Mouse (Mus musculus): ENCODE results near the gene Gm12789. TPM values are rescaled to one million over a fixed set of nuclear protein-coding genes. Genes with fewer than 3 reads are reported as not detected.

Gene Gm12789
- total and polyA plus RNA-seq, 3 experiments: not detected

GRCm38 (mm10) chr4:102026619-102027018, 40.2 kb downstream of the Gm12789 start:
- H3K9me3 ChIP-seq (replicated peaks; ENCODE audit: low read length): no peaks in the 10 kb centered on the region
- H3K4me2 ChIP-seq (ENCODE audit: insufficient read depth, low read depth, poor library complexity, severe bottlenecking): no peak overlapping the region
- in situ Hi-C loops (cut with MboI; ENCODE audit: low pct_ligation_motif_present, low pct_unique_long_range_greater_than_20kb, low sequenced_read_pairs) (no loop called here), dilution Hi-C loops (cut with MboI; ENCODE audit: extremely low pct_ligation_motif_present, extremely low pct_unique_long_range_greater_than_20kb, low sequenced_read_pairs) (no loop called here)
- no peak overlapping the region for H3K9ac ChIP-seq (ENCODE audit: insufficient read depth, low read depth)
- no peak for TF ChIP-seq HCFC1 (IDR thresholded peaks at IDR 0.05; ENCODE audit: low read depth, low read length)
- TF ChIP-seq ZNF384 (IDR thresholded peaks at IDR 0.05; ENCODE audit: low read depth, low read length): peak; percentile 50
- H3K4me3 ChIP-seq (replicated peaks in 1 of 3; ENCODE audit: low read depth in 2 of 3, low read length in 2 of 3, poor library complexity in 1 of 3): no peak overlapping the region
- no peaks in the 10 kb centered on the region for H3K79me2 ChIP-seq (replicated peaks; ENCODE audit: control insufficient read depth, extremely low read depth, insufficient read depth, poor library complexity, severe bottlenecking)
- no peaks in the 10 kb centered on the region for H3K27me3 ChIP-seq (replicated peaks)
- H3K36me3 ChIP-seq (replicated peaks in 1 of 2; ENCODE audit: control insufficient read depth in 1 of 2, insufficient read depth in 1 of 2, low read length in 1 of 2): no peaks in the 10 kb centered on the region
- H3K27ac ChIP-seq (ENCODE audit: insufficient read depth, low read depth): no peak overlapping the region
- H3K4me1 ChIP-seq (ENCODE audit: control insufficient read depth in 1 of 2, insufficient read depth in 2 of 2): peaks cover 0 to 10% of the 10 kb centered on the region in 2 experiments; a peak in 1 of 4 replicates
- no peak for DNase-seq (ENCODE audit: extremely low read depth)

Other genes with a start within 250 kb of the Gm12789 start
- gene B020004J07Rik, start 142.6 kb upstream of the Gm12789 start, total RNA-seq (2012; rRNA removed): not detected in 2 replicates
- not detected in 2 replicates for gene B020004J07Rik, start 142.6 kb upstream of the Gm12789 start, total RNA-seq (2014; rRNA removed)
- not detected in 2 replicates for gene B020004J07Rik, start 142.6 kb upstream of the Gm12789 start, polyA plus RNA-seq (2012; ENCODE audit: insufficient read length, low read depth)
- gene C130073F10Rik, start 92.8 kb upstream of the Gm12789 start, total RNA-seq (2012; rRNA removed): not detected in 2 replicates
- gene C130073F10Rik, start 92.8 kb upstream of the Gm12789 start, total RNA-seq (2014; rRNA removed): not detected in 2 replicates
- not detected in 2 replicates for gene C130073F10Rik, start 92.8 kb upstream of the Gm12789 start, polyA plus RNA-seq (2012; ENCODE audit: insufficient read length, low read depth)
- not detected in 2 replicates for gene Gm12800, start 77.5 kb upstream of the Gm12789 start, total RNA-seq (2012; rRNA removed)
- gene Gm12800, start 77.5 kb upstream of the Gm12789 start, total RNA-seq (2014; rRNA removed): not detected in 2 replicates
- gene Gm12800, start 77.5 kb upstream of the Gm12789 start, polyA plus RNA-seq (2012; ENCODE audit: insufficient read length, low read depth): not detected in 2 replicates
- gene Gm12794, start 46.2 kb upstream of the Gm12789 start, total RNA-seq (2012; rRNA removed): 0.08 TPM in 1 of 2 replicates, not detected in the other
- gene Gm12794, start 46.2 kb upstream of the Gm12789 start, total RNA-seq (2014; rRNA removed): not detected in 2 replicates
- gene Gm12794, start 46.2 kb upstream of the Gm12789 start, polyA plus RNA-seq (2012; ENCODE audit: insufficient read length, low read depth): not detected in 2 replicates
- not detected in 2 replicates for gene Gm12790, start 5.6 kb upstream of the Gm12789 start, total RNA-seq (2012; rRNA removed)
- gene Gm12790, start 5.6 kb upstream of the Gm12789 start, total RNA-seq (2014; rRNA removed): not detected in 2 replicates
- gene Gm12790, start 5.6 kb upstream of the Gm12789 start, polyA plus RNA-seq (2012; ENCODE audit: insufficient read length, low read depth): not detected in 2 replicates
- gene Pde4b, start 100.9 kb downstream of the Gm12789 start, total RNA-seq (2012; rRNA removed): 14.6 and 24.2 TPM in 2 replicates
- gene Pde4b, start 100.9 kb downstream of the Gm12789 start, total RNA-seq (2014; rRNA removed): 21.8 and 22.8 TPM in 2 replicates
- gene Pde4b, start 100.9 kb downstream of the Gm12789 start, polyA plus RNA-seq (2012; ENCODE audit: insufficient read length, low read depth): 8.9 and 9.6 TPM in 2 replicates

Data from CH12.LX (cell line).